Mouse (Mus musculus) naive thymus-derived CD4-positive, alpha-beta T cell, adult 2 months (primary cell): ENCODE measurements around the gene Gm37240.

Experiments used
- DNase-seq: peaks from one replicate; pipeline ENCODE4 v3.0.0-alpha.2; 2011; ENCODE audit warnings: low read depth

The Gm37240 gene

DNA sequence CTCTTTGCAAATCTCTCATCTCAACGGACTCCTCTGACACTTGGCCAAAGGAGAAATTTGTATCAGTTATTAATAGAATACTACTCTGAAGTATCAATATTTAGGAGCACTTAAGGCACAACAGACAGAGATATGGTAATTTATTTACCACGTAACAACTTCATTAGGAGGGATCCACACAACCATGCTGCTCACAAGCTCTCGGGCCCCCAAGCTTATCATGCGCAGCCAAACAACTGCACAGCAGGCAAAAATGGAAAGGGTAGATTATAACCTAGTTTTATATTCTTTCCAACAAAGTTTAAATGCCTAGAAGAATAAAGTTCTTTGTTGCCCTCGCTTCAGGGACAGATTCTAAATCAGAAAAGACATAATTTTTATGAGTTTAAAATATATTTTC lies 207.4 kb downstream of the Gm37240 start:
- no peak for DNase-seq

DNA sequence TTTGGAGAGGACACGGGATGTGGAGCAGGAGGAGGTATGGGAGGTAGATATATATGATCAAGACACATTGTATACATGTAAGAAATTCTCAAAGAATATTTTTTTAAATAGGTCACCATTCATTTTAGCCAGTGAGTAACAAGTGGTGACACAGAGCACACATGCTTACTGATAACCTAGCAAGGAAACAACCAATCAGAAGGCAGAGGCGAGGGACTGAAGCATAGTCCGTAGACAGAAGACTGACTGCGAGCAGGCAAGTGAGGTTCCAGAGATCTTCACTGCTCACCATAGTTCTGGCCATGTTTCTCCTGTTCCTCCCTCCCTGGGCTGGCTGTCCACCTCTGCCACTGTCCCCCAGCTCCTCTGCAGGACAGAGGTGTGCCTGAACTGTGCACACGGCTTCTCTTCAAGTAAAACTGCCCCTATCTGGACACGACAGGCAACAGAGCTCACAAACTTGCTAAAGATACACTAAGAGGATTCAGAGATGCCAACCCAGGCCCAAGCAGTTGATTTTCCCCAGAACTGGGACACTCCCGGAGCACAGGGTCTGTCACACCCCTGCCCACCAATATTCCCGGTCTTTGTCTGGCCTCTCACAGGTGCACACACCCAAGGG lies 207.9 kb downstream of the Gm37240 start:
- no peak for DNase-seq

DNA sequence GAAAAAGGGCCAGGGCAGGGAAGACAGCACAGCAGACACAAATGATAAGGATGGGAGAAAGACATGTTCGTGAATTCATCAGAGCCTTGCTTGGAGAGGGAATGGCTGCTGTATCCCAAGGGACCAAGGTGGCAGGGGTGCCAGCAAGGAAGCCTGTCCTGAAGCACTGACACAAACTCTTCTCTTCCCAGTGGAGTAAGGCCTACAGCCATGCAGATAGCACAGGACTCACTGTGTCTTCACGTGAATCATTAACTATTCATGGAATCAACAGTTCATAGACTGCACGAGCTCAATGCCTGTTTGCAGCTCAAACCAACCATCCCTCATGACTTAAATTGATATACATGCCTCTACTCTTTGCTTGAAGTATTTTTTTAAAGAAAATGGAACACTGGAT lies 209.4 kb downstream of the Gm37240 start:
- DNase-seq: no peak

DNA sequence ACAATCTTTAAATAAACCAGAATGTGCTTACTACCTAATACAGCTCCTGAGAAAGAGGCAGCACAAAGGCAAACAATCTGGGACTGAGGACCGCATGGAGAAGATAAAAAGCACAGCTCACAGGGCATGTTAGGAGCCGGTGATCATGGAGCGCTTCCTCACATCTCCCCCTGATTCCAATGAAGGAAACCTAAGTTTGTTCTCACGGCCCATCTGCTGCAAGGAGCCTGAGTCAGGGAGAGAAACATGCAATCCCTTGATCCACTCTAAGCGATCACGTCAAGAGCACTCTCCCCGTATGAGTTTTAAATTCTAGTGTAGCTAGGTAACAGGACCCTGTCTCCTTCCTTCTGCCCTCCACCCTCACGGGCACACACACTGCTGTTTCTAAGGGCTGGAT lies 210.2 kb downstream of the Gm37240 start:
- no peak for DNase-seq

DNA sequence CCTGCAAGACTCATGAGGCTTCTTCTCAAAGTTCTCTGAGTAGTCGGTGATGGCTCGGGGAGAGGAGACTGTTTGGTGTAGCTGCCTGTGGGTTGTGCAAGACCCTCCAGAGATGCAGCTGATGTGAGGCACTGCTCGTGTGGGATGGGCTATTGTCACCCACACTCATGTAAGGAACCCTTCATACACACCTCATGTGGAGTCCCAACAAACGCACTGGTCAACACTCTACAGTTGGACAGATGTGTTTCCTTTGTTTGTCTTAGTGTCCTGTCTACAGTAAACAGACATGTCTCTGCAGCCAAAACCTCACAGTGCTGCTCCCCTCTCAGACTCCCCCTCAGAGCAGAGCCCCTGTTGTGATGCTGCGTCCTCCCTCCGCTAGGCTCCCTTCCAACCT lies 217.5 kb downstream of the Gm37240 start:
- no peak for DNase-seq

DNA sequence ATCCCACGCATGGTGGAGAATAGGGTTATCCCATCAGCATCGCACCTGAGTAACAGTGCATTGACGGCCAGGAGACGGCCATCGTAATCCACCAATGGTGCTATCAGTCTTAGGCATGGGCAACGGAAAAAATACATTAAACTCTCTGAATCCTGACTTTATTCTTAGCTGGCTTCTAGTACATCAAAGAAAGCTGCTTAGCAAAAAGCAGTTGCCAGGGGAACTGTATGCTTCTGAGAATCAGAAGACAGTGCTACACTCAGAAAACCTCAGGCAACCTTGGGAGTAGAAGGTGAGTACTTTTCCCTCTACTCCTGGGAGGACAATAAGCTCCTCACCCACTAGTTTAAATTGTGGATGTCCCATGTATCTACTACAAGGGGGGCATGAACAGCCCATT lies 219.6 kb downstream of the Gm37240 start:
- no peak for DNase-seq

DNA sequence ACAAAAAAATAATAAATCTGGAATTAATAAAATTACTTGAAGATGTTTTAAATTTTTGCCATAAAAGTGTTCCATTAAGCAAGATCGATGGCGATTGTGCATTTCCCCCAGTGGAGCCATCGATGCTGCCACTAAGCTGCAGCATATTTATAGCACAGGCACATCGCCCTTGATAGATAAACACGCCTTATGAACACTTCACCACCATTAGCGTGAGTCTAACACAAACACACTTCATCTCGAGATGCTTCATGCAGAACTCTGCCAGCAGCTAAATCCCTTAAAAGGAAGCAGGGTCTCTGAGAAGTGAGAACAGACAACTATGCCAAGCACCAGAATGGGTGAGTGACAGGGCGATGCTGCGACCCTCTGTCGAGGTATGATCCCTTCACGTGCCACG lies 220.6 kb downstream of the Gm37240 start:
- DNase-seq: no peak

DNA sequence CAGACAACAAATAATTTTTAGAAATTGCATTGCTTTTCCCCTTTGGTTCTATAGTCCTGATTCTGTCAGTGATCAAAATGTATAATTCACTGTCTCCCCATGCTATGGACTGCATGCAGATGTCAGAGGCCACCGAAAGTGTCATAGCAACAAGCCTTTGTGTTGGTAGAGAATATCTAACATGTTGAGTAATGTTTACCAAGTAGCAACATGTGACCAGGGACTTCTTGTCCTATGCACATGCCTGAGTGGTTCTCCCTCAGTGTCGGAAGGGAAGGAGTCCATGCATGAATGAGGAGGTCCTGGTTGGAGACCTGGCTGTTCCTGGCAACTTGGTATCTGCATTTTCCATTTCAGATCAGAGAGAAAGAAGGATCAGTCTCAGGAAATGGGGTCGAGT lies 221.2 kb downstream of the Gm37240 start:
- no peak for DNase-seq

DNA sequence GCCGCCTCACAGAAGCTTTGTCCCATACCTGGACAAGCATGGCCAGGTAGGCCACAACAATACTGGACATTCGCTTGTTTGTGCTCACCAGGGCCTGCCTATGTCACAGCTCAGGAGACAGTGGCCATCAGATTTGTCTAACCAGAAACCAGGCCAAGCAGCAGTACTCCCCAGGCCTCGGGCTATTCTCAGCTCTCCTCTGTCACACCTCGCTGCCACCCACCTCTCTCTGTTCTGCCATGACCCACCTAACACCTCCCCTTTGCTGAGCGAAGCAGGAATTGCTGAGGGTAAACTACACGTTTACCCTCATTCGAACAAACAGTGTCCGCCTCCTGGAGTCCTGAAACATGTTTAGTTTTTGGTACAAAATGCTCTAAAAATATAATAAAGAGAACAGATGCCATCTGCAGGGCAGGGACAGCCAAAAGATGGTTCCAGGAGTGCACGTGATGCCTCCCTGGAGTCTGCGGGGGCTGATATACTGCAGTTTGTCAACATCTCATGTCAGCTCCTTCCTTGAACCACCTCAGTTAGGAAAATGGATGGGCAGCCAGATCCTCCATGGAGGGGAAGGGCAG lies 222.6 kb downstream of the Gm37240 start:
- DNase-seq: no peak

DNA sequence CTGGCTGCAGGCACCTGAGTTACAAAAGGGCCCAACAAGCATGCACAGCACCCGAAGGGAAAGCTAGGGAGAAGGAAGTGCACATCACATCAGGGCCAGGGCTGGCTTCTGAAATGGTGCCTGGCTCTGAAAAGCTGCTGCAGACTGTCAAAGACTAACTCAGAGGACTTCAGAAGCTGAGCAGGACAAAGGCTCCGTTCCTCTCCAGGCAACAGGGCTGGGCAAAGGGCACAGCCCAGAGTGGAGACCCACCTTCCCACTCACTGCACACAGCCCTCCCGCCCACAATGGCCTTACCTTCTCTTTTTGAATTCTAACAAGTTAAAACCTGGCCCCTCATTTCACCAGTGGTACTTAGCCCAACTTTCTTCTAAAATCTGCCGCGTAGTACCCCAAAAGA lies 223.5 kb downstream of the Gm37240 start:
- DNase-seq: no peak

DNA sequence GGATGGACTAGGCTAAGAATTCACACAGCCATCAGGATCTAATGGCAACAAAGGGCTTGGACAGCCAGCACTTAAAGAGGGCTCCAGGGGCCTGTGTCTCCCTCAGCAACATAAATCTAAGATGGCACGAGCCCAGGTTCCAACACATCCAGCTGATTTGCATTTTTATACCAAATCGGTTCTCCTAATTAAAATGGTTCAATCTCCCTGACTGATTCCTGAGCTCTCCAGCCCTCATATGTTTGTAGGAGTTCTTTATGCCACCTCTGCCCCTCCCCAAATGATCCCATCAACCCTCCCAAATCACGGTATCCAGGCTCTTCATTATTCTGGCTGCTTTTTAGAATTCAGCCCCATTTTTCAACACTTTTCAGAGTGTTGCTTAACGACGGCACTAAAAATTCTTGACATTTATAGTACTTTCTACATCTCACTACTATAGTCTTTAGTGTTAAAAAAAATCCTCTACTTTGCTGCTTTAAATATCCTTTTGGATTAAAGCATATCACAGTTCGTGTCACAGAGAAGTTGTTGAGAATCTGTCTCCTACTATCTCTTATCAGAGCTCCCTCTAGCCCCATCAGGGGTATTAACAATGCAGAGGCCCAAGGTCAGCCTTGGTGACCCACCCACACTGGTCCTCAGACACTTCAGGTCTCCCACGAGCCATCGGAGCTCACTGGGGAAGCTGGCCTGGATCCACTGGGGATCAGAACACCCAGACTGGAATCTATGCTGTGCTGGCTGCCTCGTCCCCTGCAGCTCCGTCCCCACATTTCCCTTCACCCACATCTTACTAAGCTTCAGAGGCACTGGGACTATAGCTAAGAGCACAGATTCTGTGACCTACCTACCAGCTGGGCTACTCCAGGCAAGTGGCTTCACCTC lies 225.1 kb downstream of the Gm37240 start:
- no peak for DNase-seq

DNA sequence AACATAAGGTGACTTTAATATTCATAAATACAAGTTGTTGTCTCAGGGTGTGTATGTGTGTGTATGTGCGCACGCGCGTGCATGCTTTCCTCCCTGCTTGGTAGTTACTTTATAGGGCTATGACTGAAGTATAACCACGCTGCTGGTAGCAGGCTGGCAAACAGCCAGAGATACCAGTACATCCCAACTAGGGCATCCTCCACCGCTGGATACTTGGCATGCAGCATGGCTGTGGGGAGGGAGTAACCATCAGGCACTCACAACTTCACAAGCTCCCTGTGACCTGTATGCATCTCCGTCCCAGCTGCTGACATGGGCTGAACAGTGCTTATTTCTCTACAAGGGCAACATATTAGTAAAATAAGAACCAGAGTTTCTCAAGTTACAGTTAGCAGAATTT lies 227.6 kb downstream of the Gm37240 start:
- no peak for DNase-seq

DNA sequence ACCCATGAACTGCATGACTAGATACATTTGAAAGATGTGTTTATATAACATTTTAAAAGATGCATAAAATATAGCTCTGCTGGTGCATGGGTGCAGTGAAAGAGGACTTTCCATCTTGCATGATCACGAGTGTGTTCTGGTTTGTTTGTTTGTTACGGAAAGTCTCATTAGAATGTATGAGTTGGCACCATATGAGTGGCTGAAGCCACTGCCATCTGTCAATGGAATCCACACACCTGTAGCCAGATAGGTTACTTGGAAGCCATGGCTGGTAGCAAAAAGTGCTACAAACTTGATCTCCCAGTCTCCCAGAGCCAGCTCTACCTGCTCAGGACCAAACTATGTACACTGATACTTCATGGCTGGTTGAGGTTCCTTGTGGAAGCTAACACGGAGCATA lies 231.8 kb downstream of the Gm37240 start:
- no peak for DNase-seq

DNA sequence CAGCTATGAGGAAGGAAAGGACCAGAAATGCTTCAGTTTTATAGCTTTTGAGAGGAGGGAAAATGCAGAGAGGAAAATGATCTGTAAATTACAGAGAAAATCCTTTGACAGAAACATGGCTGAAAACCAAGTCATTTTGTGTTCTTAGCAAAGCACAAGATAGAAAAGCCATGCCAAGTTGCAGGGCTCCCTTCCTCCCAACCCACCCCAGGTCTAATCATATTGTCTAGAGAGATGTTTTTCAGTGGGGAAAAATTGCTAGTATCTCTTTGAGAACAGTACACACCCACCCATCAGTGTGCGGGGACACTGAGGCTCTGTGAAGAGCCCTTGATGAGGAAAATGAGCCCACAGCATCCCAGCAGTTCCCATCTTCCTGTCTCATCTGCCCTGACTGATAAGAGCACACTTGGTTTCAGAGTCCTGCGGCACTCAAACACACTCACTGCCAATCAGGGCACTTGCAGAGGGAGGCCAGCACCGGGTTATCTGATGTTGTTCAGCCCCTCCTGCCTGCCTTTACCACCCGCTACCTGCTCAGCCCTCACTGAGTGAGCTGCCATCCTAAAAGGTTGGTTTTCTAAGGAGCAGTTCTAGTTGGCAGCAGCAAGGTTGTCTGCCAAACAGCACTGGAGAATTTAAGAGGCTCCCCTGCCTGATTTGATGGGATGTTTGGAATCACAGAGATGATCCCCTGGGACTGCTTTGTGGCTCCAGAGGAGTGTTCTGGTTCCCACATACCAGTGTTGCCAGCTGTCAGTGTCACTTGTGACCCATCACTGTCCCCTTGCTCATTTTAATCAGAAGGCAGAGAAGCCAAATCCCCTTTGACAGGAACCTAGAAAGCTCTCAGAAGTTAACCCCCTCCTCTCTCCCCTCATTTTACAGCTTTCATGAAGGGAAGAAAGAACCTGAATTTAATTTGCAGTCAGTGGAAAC lies 234.3 kb downstream of the Gm37240 start:
- no peak for DNase-seq

DNA sequence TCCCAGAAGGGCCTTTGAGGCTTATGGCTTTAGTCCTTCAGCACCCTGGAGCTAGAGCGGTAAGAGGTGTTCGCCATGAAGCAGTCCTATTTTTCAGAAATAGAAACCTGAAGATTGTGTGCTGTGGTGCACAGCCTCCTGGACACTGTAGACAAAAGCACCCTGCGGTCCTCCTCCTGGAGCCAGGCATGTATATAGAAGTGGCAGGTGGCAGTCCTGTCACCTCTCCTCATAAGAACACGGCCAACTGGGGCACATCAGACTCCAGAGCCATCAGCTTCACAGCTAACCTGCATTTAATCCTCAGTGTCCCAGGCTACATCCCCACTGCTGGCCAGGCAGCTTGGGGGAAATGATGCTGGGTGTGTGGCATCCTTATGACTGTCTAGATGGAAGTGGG lies 238.1 kb downstream of the Gm37240 start:
- DNase-seq: no peak

DNA sequence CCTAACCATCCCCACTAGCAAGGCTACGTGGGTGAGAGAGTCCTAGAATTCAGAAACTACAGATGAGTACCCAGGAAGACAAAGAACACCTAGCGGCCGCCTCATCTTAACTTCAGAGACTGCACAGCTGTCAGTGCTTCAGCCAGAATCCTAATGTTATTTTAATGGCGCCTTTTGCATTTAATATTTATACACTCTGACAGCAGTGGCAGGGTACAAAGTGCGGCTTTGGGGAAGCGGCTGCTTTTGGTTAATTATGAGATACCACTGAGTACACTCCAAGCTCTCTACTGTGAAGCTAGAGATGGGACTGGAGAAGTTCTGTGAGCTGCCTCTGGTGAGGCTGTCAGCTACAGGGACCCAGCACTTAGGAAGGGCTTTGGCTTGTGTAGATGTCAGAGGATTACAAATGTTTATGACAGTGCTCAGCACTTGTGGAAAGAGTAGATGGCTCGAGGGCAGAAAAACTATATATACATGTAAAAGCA lies 241.8 kb downstream of the Gm37240 start:
- DNase-seq: no peak

DNA sequence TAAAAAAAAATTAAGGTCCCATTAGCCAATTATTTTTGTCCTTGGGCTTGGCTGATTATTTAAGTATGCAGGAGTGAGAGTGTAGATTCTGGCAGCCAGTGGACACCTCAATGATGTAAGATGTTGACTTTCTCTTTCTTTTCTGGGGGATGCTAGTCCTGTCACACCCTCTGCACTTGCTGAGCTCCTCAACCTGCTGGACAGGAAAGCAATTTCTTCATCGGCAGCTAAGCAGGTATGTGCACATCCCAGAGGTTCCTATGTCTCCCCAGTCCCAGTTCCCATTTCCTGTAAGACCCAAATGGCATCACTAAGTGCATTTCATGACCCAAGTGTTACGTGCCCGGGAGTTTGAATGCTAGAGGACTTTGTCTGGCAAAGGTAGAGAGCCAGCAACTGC lies 242.5 kb downstream of the Gm37240 start:
- no peak for DNase-seq

DNA sequence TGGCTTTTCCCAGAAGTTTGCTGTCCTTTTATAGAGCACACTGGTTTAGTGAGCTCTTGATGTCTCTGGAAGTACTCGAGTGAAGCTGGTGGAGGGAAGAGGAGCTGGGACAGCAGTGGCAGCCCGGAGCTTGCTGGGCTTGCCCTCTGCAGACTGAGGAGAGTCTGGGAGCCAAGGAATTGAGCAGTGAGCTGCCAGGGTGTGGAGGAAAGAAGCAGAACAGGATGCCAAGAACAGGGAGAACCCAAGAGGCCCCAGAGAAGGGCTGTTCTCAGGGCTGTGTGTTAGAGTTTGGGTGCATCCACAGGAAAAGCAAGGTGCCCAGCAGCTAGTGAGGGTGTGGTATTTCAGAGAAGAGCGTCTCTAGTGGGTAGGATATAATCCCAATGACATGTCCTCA lies 245.6 kb downstream of the Gm37240 start:
- DNase-seq: no peak

DNA sequence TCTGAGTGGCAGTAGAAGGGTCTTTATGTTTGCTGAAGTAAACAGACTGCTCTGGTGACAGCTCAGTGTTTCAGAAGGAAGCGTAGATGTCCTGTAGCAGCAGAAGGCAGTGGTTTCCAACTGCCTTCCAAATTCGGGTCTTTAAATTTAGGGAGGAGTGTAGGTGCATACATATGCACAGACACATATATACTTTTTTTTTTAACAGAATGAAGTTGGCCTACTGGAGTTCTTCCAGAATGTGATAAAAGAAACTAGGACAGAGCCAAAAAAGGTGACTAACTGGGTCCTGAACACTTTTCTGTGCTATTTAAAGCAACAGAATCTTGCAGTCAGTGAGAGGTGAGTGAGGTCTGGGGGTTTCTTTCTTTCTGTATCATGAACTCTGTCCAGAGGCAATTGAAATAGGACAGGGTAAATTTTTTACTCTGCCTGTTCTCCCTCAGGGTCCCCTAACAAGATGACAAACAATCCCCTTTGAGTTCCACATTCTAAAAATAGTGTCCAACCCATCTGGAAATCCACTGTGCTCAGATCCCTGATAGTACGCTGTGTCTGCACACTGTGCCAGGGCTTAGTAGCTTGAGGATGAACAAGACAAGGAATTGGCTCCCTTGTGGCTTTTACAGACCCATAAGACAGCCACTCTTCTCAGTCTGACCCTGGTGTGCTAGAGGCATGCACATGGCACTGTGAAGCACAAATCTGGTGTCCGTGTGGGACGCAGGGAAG lies 250.4 kb downstream of the Gm37240 start:
- DNase-seq: no peak

DNA sequence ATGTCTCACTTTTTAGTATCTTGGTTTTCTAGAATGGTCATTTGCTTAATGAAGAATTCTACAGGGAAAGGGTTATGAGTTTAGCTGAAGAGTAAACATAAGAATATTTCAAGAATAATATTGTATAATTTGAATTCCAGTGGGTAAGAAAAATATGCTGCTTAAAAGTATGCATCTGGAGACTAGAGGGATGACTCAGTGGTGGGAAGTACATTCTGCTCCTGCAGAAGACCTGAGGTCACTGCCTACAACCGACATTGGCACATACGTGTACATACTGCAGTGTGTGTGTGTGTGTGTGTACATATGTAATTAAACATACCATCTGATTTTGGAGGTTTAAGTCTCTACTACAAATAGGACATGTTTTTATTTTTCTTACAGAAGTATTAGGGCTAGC lies 251.7 kb downstream of the Gm37240 start:
- no peak for DNase-seq

DNA sequence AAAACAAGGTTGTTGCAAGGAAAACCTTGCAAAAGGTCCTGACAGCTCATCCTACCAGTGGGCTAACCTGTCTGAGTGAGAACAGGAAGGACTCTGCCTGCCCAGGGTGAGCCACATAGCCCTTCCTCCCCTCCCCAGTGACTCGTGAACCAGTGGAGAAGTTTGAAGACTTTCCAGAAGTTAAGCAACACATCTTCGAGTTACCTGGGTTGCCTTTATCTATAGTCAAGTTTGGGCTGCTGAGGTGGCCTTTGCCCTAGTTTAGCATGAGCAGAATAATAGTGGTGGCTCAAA lies 252.2 kb downstream of the Gm37240 start:
- DNase-seq: no peak
